Mouse (Mus musculus) liver, embryonic 14.5 days (tissue): Measurements from ENCODE around the gene Ect2.

Experiments
- CTCF ChIP-seq: IDR thresholded peaks from 2 replicates; pipeline ENCODE4 v1.5.1; 2016; ENCODE audit warnings: antibody characterized with exemption, low read depth, control low read depth
- EP300 ChIP-seq: IDR thresholded peaks from 2 replicates; pipeline ENCODE4 v1.6.1; 2016; ENCODE audit warnings: antibody characterized with exemption, low read depth

- no peak for TF ChIP-seq EP300
- no peak for TF ChIP-seq CTCF
Measured at GRCm38 (mm10) chr3:27170257-27170656, 16.6 kb upstream of the Ect2 start.
